Mouse (Mus musculus): Measurements from ENCODE around the gene Acacb.

- TF ChIP-seq CTCF (IDR thresholded peaks at IDR 0.05; ENCODE audit: control insufficient read depth, insufficient read depth, insufficient replicate concordance, low read depth, low read length), result no peak
- no peak for TF ChIP-seq POLR2A (IDR thresholded peaks at IDR 0.05; ENCODE audit: control insufficient read depth, low read depth, low read length)
Observed at GRCm38 (mm10) chr5:114116586-114116985, 29.7 kb upstream of the Acacb start.

Measured in testis, adult 2 months (tissue).